In the genomic region with DNA sequence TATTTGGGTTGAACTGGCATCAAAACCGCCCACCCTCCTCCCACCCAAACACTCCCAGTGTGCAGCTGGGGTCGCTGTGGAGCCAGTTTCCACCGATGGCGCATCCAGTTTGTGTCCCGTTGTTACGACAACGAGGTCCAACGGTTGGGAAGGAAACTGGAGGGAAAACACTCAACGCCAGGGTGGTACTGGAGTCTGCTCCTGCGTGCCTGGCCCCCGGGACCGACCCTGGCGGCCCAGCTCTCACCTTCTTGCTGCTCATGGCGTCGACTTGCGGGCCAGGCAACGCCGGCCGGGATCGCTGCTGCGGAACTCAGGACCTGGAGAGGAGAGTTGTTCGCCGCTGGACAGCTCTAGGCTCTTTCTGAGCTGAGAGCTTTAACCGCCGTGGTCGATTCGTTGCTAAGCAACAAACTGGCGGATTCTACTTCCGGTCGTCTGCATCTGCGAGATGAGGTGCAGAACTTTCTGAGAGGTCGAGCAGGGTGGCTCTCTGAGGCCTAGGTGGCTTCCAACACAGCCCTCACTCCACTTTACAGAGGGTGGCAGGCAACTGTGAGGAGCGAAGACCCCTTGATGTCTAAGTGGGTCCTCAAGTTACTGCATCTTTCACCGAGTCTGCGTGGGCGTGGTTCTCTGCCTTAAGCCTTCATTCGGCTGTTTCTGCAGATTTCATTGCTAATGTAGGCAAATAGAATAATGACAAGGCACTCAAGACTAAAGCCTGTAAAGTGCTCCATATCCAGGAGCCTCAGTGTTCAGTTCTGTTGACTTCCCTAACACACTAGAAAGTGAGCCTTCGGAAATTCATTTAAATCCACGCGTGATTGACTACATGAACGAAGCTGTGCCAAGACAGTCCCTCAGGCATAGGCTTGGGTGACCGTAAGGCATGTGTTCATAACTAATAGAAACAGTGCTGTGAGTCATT, we compare ENCODE assay signal across 9 mouse cellular contexts. TPM values are rescaled to one million over a fixed set of nuclear protein-coding genes. Genes with fewer than 3 reads are reported as not detected.
DNase-seq lines count a peak whose midpoint lies in the region; ATAC-seq lines count a peak whose summit lies in the region.
"Had no signal": no experiment of that assay in that cellular context is flagged by ENCODE, and none has a peak within 500 bp of the region (broad histone marks: within the 10 kb centered on the region; RNA-seq: fewer than 3 reads in every experiment).

Gene Dnah7a (minus strand): TSS at position 354 of the 931 bp plus-strand sequence.

- peak within 1 kb of the TSS; percentile 77 for H3K4me2 ChIP-seq in midbrain, embryonic 13.5 days (replicated peaks)

- H3K27me3 ChIP-seq in limb, embryonic 10.5 days (ENCODE audit: low read depth, poor library complexity, severe bottlenecking) = no peaks in the 10 kb centered on the region
- no peaks in the 10 kb centered on the region for H3K27me3 ChIP-seq in midbrain, embryonic 13.5 days
- H3K27me3 ChIP-seq in splenic B cell, adult 2 months (ENCODE audit: control insufficient read depth, insufficient read depth, low read length, poor library complexity, severe bottlenecking) = no peaks in the 10 kb centered on the region

- peak within 1 kb of the TSS; percentile 69 for H3K9ac ChIP-seq in midbrain, embryonic 13.5 days (replicated peaks)

- no peaks in the 10 kb centered on the region for H3K36me3 ChIP-seq in limb, embryonic 10.5 days
- H3K36me3 ChIP-seq in midbrain, embryonic 13.5 days = no peaks in the 10 kb centered on the region
- no peaks in the 10 kb centered on the region for H3K36me3 ChIP-seq in splenic B cell, adult 2 months (ENCODE audit: control insufficient read depth, insufficient read depth, low read length, poor library complexity, severe bottlenecking)

- H3K9me3 ChIP-seq in limb, embryonic 10.5 days (replicated peaks) = no peaks in the 10 kb centered on the region
- no peaks in the 10 kb centered on the region for H3K9me3 ChIP-seq in midbrain, embryonic 13.5 days

- peak; percentile 92 for ATAC-seq in inflammation-experienced regulatory T-cells, adult 6 months
- peak; percentile 94 for ATAC-seq in midbrain, embryonic 13.5 days

- WGBS in limb, embryonic 10.5 days = 19% methylated on average over 42 of the region's 42 CpGs
- WGBS in midbrain, embryonic 13.5 days = 16% methylated on average over 42 of the region's 42 CpGs

- peak; percentile 33 for DNase-seq in gastrocnemius, postnatal 10 days
- no peak for DNase-seq in gastrocnemius, adult 8-10 months (ENCODE audit: low spot score in 2 of 2)
- DNase-seq in cerebellum, postnatal 14 days = peak; percentile 56 to 68
- peak; percentile 51 to 69 for DNase-seq in frontal cortex, postnatal 36 days (ENCODE audit: low spot score in 2 of 2)
- peak; percentile 80 for DNase-seq in limb, embryonic 10.5 days (ENCODE audit: low spot score)
- DNase-seq in splenic B cell, adult 2 months (ENCODE audit: low read depth, low spot score) = peak; percentile 59

- H3K4me1 ChIP-seq in limb, embryonic 10.5 days = peaks cover 9% of the 10 kb centered on the region
- peaks cover 5% of the 10 kb centered on the region for H3K4me1 ChIP-seq in midbrain, embryonic 13.5 days (replicated peaks)

- peak within 1 kb of the TSS; percentile 83 for H3K27ac ChIP-seq in limb, embryonic 10.5 days
- peak within 1 kb of the TSS; percentile 79 for H3K27ac ChIP-seq in midbrain, embryonic 13.5 days

- H3K4me3 ChIP-seq in limb, embryonic 10.5 days = peak within 1 kb of the TSS; percentile 61
- H3K4me3 ChIP-seq in midbrain, embryonic 13.5 days (replicated peaks) = peak within 1 kb of the TSS; percentile 56

RNA-seq across cellular contexts. Expression of gene Dnah7a, which starts in this region (rescaled TPM):
- under 1 TPM; 0.02 TPM for total RNA-seq in gastrocnemius, postnatal 10 days (2021)
- total RNA-seq in gastrocnemius, adult 8-10 months (2022) = not detected
- 1 to 10 TPM; 1.2 to 3.1 (median 3.0) TPM for polyA plus RNA-seq in inflammation-experienced regulatory T-cells, adult 6 months (2017; shearing (Covaris generic))
- polyA plus RNA-seq in limb, embryonic 10.5 days (2016; fragmentation: Nextera tagmentation; extraction: Ambion mirVana) = 2.7 and 4.2 TPM in 2 replicates
- polyA plus RNA-seq in midbrain, embryonic 13.5 days (2015; fragmentation: Nextera tagmentation; extraction: Ambion mirVana) = 9.3 and 9.4 TPM in 2 replicates
- polyA plus RNA-seq: C2C12 had no signal

Comparison
In these comparisons a context has a peak if more than half of its experiments do, and no peak if none do; other contexts are left out.
1. Peak in DNase-seq in gastrocnemius, postnatal 10 days; RNA of the gene not detected or under 1 TPM.
2. DNase-seq: peak in cerebellum, postnatal 14 days (2 of 2), frontal cortex, postnatal 36 days (2 of 2), limb, embryonic 10.5 days (single experiment) and splenic B cell, adult 2 months (single experiment); none in gastrocnemius, adult 8-10 months (0 of 2).